Mouse (Mus musculus) ES-Bruce4 (cell line): ENCODE results near the gene Syt2. TPM values are rescaled to one million over a fixed set of nuclear protein-coding genes. Genes with fewer than 3 reads are reported as not detected.

Source experiments
- H3K27ac ChIP-seq: 2 replicates; pipeline ENCODE4 v1.5.1; 2012; ENCODE audit warnings: low read length, inconsistent platforms; ENCODE audit not compliant: insufficient read depth
- H3K27me3 ChIP-seq: 2 replicates; pipeline ENCODE4 v1.6.1; 2012; ENCODE audit warnings: mild to moderate bottlenecking, low read length, inconsistent platforms; ENCODE audit not compliant: control insufficient read depth, poor library complexity, insufficient read depth, severe bottlenecking
- H3K36me3 ChIP-seq: 2 replicates; pipeline ENCODE4 v1.6.1; 2012; ENCODE audit warnings: inconsistent platforms, mild to moderate bottlenecking, low read length, moderate library complexity; ENCODE audit not compliant: control insufficient read depth, poor library complexity, insufficient read depth, severe bottlenecking
- H3K4me1 ChIP-seq: one replicate; pipeline ENCODE4 v1.8.1; 2011; ENCODE audit warnings: low read length; ENCODE audit not compliant: control insufficient read depth, insufficient read depth
- H3K4me3 ChIP-seq: 2 replicates; pipeline ENCODE4 v1.5.1; 2011; ENCODE audit warnings: low read depth, mild to moderate bottlenecking, low read length
- H3K9ac ChIP-seq: 2 replicates; pipeline ENCODE4 v1.6.1; 2012; ENCODE audit warnings: low read depth, mild to moderate bottlenecking, inconsistent platforms; ENCODE audit not compliant: poor library complexity, severe bottlenecking
- H3K9me3 ChIP-seq: replicated peaks from 2 replicates; pipeline ENCODE4 v1.6.1; 2012; ENCODE audit warnings: mild to moderate bottlenecking, low read length, inconsistent platforms; ENCODE audit not compliant: control insufficient read depth, poor library complexity, insufficient read depth, severe bottlenecking
- CTCF ChIP-seq: IDR thresholded peaks from one replicate; pipeline ENCODE4 v1.8.1; 2011; ENCODE audit warnings: low read depth, low read length
- EP300 ChIP-seq: IDR thresholded peaks from 2 replicates; pipeline ENCODE4 v1.6.1; 2011; ENCODE audit warnings: low read depth, low read length; ENCODE audit not compliant: insufficient read depth
- POLR2A ChIP-seq: IDR thresholded peaks from one replicate; pipeline ENCODE4 v1.8.1; 2011; ENCODE audit warnings: low read length; ENCODE audit not compliant: insufficient read depth
- polyA plus RNA-seq: library from polyadenylated mRNA; stranded (reverse); fragments of >200 nt; gene quantifications from 2 replicates; pipeline ENCODE4 v1.2.4, GENCODE M21; 2011; ENCODE audit warnings: low read depth; ENCODE audit not compliant: missing spikeins, insufficient read depth, insufficient read length

Syt2 gene
- polyA plus RNA-seq, 1 experiment: 0.12 TPM

DNA sequence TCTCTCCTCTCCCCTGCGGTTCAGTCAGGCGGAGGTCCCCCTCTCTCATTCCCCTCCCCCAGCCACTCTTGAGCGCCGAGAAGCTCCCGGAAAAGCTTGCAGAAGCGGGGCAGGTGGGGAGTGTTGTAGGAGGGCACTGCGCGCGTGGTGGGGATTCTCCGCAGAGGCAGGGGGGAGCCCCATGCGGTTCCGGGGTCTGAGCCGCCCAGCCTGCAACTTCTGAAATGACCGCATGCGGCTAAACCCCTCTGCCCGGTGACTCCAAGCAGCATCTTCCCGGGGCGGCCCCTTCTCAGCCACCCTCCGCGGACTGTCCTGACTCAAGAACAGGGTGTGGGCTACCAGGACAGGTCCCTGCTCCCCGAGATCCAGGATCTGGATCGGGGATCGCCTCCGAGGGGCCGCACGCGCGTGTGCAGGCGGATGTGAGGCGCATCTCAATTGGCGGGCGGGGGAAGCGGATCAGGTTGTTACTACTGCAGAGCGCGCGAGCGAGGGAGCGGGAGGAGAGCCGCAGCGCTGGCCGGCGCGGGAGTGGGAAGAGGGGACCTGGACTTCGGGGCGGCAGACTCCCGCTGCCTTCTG is 62.4 kb downstream of the Syt2 start:
- TF ChIP-seq EP300: no peak
- no peak for TF ChIP-seq POLR2A
- TF ChIP-seq CTCF: no peak
- Histone ChIP-seq H3K27me3 (peaks cover 2% of the 10 kb centered on the region; the same call in 1 of the 2 replicates), H3K27ac (no peak overlapping the region), H3K9ac (peak overlapping the region; percentile 13), H3K4me1 (peaks cover 8% of the 10 kb centered on the region), H3K4me3 (peak overlapping the region; percentile 59), H3K36me3 (no peaks in the 10 kb centered on the region), H3K9me3 (no peaks in the 10 kb centered on the region)

- Histone ChIP-seq H3K27me3 (peaks cover 2% of the 10 kb centered on the region; the same call in 1 of the 2 replicates), H3K9me3 (no peaks in the 10 kb centered on the region), H3K4me1 (peaks cover 8% of the 10 kb centered on the region), H3K4me3 (peak overlapping the region; percentile 59), H3K36me3 (no peaks in the 10 kb centered on the region), H3K27ac (no peak overlapping the region), H3K9ac (peak overlapping the region; percentile 13)
- no peak for TF ChIP-seq POLR2A
- no peak for TF ChIP-seq CTCF
- TF ChIP-seq EP300: no peak
These were observed 63.2 kb downstream of the Syt2 start for GRCm38 (mm10) chr1:134709411-134710306.

- Histone ChIP-seq H3K27ac (no peak overlapping the region), H3K4me1 (peaks cover 6% of the 10 kb centered on the region), H3K9ac (no peak overlapping the region), H3K4me3 (no peak overlapping the region), H3K36me3 (no peaks in the 10 kb centered on the region), H3K9me3 (no peaks in the 10 kb centered on the region), H3K27me3 (peaks cover 2% of the 10 kb centered on the region; the same call in 1 of the 2 replicates)
- TF ChIP-seq CTCF (no peak), POLR2A (no peak), EP300 (no peak)
These were observed 64.6 kb downstream of the Syt2 start for GRCm38 (mm10) chr1:134711061-134711460.

DNA sequence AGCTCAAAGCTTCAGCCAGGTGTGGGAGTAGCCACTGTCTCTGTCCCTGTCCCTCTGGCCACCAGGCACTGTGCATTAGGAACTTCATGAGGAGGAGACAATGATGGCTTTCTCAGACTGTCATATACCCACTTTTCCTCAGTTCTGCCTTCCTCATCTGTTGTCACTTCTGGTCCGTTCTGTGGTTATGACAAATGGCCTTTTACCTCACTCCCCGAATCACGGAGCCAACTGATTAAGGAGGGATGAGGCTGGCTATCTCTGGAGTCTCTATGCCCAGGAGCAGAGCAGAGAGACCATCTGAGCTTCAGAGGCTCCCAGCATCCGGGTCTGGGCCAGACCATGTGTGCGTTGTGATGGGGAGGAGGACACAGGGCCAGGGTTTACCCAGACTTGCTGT is 65.2 kb downstream of the Syt2 start:
- Histone ChIP-seq H3K4me1 (peaks cover 2% of the 10 kb centered on the region), H3K9ac (no peak overlapping the region), H3K27me3 (peaks cover 2% of the 10 kb centered on the region; the same call in 1 of the 2 replicates), H3K9me3 (no peaks in the 10 kb centered on the region), H3K4me3 (no peak overlapping the region), H3K36me3 (no peaks in the 10 kb centered on the region), H3K27ac (no peak overlapping the region)
- TF ChIP-seq EP300 (no peak), POLR2A (no peak), CTCF (no peak)

- no peak for TF ChIP-seq CTCF
- no peak for TF ChIP-seq POLR2A
- TF ChIP-seq EP300: no peak
- peaks cover 2% of the 10 kb centered on the region; the same call in 1 of the 2 replicates for H3K27me3 ChIP-seq
- no peak overlapping the region for H3K9ac ChIP-seq
- H3K4me1 ChIP-seq: no peaks in the 10 kb centered on the region
- no peaks in the 10 kb centered on the region for H3K9me3 ChIP-seq
- no peaks in the 10 kb centered on the region for H3K36me3 ChIP-seq
- H3K27ac ChIP-seq: no peak overlapping the region
- H3K4me3 ChIP-seq: no peak overlapping the region
These were observed 66.4 kb downstream of the Syt2 start for GRCm38 (mm10) chr1:134712781-134713299.

DNA sequence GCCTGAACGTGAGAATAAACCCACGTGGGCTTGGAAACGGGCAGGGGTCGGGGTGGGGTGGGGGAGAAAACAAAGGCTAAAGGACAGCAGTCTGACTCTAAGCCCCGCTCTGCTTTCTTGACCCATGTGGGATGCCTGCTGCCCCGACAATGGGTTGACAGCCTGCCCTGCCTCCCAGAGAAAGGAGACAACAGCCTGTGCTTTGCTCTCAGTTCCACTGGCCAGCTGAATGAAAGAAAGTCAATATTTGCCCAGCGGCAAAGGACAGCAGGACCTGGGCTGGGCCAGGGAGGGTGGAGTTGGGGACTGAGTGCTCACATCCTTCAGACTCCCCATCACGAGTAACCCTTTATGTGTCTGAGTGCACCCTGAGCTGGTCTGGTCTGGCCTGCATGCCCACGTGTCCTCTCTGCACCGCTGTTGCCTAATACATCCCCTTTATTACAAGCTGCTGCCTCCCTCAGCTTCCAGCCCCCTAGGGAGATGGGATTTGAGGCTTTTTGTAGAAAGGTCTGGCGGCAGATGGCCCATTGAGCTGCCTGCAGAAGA is 67.0 kb downstream of the Syt2 start:
- H3K27me3 ChIP-seq: peaks cover 2% of the 10 kb centered on the region; the same call in 1 of the 2 replicates
- no peak for TF ChIP-seq POLR2A
- 0 out of 2 replicates have a peak, but pooled peaks have one; percentile 67 for TF ChIP-seq EP300
- no peak overlapping the region for H3K9ac ChIP-seq
- no peaks in the 10 kb centered on the region for H3K4me1 ChIP-seq
- no peaks in the 10 kb centered on the region for H3K9me3 ChIP-seq
- H3K4me3 ChIP-seq: no peak overlapping the region
- H3K27ac ChIP-seq: no peak overlapping the region
- H3K36me3 ChIP-seq: no peaks in the 10 kb centered on the region
